Mouse (Mus musculus): ENCODE data around the gene Med21.

Gene Med21

DNA sequence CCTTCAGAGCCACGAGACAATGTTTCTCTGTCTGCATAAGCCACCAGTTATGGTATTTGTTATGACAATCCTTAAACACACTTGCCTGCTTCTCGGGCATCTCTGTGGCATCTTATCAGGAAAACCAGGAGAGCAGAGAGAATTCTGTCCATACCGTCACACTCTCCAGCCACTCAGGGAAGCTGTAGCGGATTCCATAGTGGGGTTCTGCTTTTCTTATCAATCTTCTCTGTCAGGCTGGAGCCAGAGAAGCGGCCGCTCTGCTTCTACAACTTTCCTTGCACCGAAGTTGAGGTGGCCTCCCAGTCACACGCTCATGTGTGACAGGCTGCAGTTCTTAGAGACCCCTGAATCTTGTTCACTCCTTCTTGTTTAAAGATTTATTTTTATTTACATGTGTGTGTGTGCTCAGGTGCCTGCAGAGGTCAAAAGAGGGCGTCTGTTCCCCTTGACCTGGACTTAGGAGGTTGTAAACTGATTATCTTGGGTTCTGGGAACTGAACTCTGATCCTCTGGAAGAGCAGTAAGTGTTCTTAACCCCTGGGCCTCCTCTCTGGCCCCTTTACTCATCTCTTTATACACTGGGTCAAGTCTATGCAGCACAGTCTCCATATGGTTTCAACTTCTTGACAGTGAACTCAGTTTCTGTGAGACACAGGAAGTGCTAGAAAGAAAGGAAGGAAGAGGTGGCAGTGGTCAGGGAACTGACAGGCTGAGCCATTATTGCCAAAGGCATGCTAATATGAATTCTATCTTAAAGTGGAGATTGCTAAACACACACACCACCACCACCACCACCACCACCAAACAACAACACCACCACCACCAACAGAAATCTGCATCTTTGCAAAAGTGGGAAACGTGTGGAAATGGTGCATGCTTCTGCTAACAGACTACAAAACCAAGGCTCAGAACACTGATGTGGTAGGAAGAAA lies 36.1 kb downstream of the Med21 start:
- no peak for DNase-seq (ENCODE audit: low spot score)

DNA sequence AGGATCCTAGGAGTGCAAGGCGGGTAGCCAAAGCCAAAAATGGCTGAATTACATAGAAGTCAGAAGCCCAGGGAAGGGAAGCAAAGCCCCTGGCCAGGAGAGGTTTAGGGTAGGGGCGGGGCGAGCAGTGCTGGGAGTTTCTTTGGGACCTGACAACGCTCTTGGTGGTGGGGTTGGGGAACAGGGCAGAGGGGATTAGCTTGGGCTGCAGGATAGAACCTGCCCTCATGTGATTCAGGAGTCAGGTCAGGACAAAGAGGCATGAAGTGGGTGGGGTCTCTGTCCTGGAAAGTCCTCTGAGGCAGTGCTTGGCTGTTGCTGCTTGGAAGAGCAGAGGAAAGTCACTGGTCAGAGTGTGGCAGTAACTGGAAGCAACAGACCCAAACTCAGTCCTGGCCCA lies 41.5 kb downstream of the Med21 start:
- no peak for DNase-seq (ENCODE audit: low spot score)

DNA sequence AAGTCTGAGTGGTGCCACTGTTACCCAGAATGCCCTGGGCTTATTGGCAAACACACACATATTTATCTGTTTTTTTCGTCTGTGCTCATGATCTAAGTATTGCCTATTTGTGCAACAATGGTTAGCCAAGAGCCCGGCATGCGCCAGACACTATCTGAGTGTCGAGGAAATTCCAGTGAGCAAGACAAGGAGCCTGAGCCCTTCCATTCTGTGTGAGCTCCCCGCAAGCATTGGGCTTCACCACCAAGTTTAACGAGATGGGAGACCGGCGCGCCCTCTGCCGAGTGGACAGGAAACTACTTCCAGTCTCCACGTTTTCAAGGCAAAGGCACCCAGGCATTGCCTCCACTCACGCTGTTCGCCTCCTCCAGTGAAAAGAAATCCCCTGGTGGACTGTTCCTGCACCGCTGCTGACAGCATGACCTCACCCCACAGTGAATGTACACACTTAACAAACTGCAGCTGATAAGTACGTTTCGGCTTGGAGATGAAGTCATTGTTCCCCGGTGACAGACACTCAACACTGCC lies 43.5 kb downstream of the Med21 start:
- no peak for DNase-seq (ENCODE audit: low spot score)

DNA sequence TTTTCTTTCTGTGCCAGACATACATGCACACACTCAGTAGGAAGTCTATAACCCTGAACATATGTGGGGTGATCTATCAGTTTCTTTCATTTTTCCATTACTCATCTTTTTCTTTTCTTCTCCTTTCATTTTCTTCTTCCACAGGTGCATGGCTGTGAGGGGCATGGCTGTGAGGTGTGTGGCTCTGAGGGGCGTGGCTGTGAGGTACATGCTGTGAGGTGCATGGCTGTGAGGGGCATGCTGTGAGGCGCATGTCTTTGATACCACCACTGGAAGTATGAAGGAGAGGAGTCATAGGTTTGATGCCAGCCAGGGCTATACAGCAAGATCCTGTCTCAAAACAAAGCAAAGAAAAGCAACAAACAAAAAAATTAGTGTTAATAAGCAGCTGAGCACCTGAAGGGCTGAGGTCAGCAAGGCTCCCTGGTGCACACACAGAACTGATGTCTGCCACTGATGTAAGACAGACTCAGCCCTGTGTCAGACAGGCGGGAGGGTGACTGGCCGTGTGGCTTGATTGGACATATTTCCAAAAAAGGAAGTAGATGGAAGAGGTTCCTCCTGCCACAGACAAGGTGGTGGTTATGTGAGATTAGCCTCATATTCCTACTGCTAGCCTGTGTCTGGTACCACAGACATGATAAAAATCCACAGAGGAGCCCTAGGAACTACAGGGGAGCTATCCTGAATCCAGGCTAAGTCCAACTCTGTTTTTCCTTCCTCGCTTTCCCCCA lies 44.3 kb downstream of the Med21 start:
- DNase-seq (ENCODE audit: low spot score) = no peak

DNA sequence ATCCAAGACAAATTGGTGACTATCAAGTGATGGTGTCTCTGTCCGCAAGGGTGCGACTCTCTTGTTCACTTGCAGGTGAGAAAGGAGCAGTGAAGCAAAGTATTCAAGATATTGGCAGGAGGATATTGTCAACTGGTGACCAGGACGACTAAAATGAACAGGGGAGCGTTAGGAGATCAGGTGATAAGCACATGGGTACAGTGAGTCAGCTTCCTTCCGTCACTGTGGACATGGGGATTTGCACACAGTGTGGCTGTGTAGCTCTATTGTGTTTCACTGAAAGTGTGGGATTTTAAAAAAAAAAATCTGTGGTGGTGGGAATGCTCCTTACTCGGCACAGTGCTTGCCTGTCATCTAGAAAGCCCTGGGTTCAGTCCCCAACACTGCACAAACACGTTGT lies 45.7 kb downstream of the Med21 start:
- DNase-seq (ENCODE audit: low spot score) = no peak

DNA sequence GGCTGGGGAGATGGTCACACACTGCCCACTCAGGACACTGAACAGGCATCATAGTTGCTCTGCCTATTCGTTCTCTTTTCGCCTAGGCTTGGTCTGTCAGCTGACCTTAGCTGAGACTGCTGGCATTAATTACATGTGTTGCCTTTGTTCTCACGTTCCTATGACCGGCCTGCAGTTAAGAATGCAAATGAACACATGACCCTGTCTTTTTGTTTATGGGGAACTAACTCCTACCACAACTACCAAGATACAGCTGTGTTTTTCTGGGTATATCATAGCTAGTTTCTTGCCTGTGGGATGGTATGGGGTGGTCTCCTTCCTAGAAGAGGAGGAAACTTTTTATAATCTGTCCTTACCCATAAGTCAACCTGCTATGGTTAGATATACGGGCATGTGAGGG lies 46.5 kb downstream of the Med21 start:
- DNase-seq (ENCODE audit: low spot score) = no peak

DNA sequence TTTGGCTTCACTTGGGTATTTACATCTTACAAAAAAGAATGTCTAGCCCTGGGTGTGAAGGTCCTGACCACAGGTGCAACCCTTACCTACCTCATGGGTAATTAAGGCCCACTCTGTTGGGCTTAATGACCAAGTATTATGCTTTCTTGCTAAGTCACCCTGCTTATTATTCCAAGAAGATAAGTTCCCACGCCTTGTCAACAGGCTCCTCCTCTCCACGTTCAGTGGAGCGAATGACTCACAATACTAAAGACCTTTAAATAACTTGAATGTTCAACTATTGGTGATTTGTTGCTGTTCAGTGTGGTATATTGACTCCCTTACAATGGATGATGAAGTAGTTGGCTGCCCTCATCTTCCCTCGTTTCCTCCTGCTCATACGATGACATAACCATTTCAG lies 55.4 kb downstream of the Med21 start:
- DNase-seq (ENCODE audit: low spot score) = no peak

DNA sequence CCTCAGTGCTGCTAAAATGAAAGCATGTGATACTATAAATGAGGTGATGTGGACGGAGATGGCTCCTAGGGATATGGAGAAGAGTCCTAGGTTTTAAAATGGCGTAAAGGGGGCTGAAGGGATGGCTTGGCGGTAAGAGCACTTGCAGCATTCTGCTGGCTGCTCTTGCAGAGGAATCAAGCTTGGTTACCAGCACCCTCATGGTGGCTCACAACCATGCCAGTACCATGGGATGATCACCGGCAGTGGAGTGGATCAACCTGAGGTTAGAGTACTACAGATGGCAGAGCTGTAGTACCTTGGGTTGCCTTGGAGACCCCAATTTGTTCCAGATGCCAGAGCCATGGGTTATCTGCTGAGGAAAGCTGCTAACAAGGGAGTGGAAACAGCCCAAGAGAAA lies 56.0 kb downstream of the Med21 start:
- no peak for DNase-seq (ENCODE audit: low spot score)
